Mouse (Mus musculus) neural tube, embryonic 12.5 days (tissue): ENCODE results near the gene Tstd1. TPM values are rescaled to one million over a fixed set of nuclear protein-coding genes. Genes with fewer than 3 reads are reported as not detected.

ENCODE experiments used
- ATAC-seq: fragments of 200-750 bp; cut with Nextera tagmentation; 2 replicates; pipeline ENCODE4 v1.8.0; 2017; ENCODE audit warnings: low read depth, mild to moderate bottlenecking, moderate TSS enrichment, moderate library complexity; ENCODE audit not compliant: low FRiP score
- H3K27ac ChIP-seq: fragments of 300-500 bp; sonication (generic); 2 replicates; pipeline ENCODE4 v1.5.1; 2016
- H3K27me3 ChIP-seq: fragments of 300-500 bp; sonication (generic); replicated peaks from 2 replicates; pipeline ENCODE4 v1.6.1; 2016; ENCODE audit warnings: mild to moderate bottlenecking
- H3K36me3 ChIP-seq: fragments of 300-500 bp; sonication (generic); 2 replicates; pipeline ENCODE4 v1.6.1; 2016; ENCODE audit warnings: mild to moderate bottlenecking
- H3K4me1 ChIP-seq: fragments of 300-500 bp; sonication (generic); 2 replicates; pipeline ENCODE4 v1.6.1; 2016
- H3K4me2 ChIP-seq: fragments of 300-500 bp; sonication (generic); replicated peaks from 2 replicates; pipeline ENCODE4 v1.6.1; 2016; ENCODE audit warnings: mild to moderate bottlenecking
- H3K4me3 ChIP-seq: fragments of 300-500 bp; sonication (generic); 2 replicates; pipeline ENCODE4 v1.5.1; 2016
- H3K9ac ChIP-seq: fragments of 300-500 bp; sonication (generic); 2 replicates; pipeline ENCODE4 v1.6.1; 2016; ENCODE audit warnings: mild to moderate bottlenecking
- H3K9me3 ChIP-seq: fragments of 300-500 bp; sonication (generic); 2 replicates; pipeline ENCODE4 v1.6.1; 2016; ENCODE audit warnings: mild to moderate bottlenecking
- WGBS: fragments of 180-500 bp; shearing (Covaris S2); methylation state at CpG from one replicate; pipeline ENCODE4 v1.1.7; 2016; 5-methylcytosine and 5-hydroxymethylcytosine counted together
- polyA plus RNA-seq: library from polyadenylated mRNA; unstranded; fragments of >200 nt; fragmentation: Nextera tagmentation; extraction: Ambion mirVana; gene quantifications from 2 replicates; pipeline ENCODE4 v1.2.1, GENCODE M21; 2016

Gene Tstd1
- polyA plus RNA-seq, 1 experiment from 2014 or later: 9.2 TPM

- Histone ChIP-seq H3K4me1 (no peaks in the 10 kb centered on the region), H3K9me3 (no peaks in the 10 kb centered on the region), H3K9ac (no peak overlapping the region), H3K36me3 (peaks cover 60% of the 10 kb centered on the region), H3K27ac (no peak overlapping the region), H3K4me3 (no peak overlapping the region), H3K4me2 (no peak overlapping the region), H3K27me3 (no peaks in the 10 kb centered on the region)
- WGBS: 80% methylated on average over 5 of the region's 5 CpGs
- ATAC-seq: peak; percentile 22; the same call in 1 of the 2 replicates
Observed at GRCm38 (mm10) chr1:171419905-171420304, 1.2 kb downstream of the Tstd1 start.

GRCm38 (mm10) chr1:171422504-171423095 lies 3.9 kb downstream of the Tstd1 start:
- Histone ChIP-seq H3K27ac (no peak overlapping the region), H3K27me3 (no peaks in the 10 kb centered on the region; the same call in 1 of the 2 replicates), H3K36me3 (peaks cover 35% of the 10 kb centered on the region), H3K9ac (no peak overlapping the region), H3K4me2 (no peak overlapping the region), H3K4me1 (no peaks in the 10 kb centered on the region), H3K4me3 (no peak overlapping the region), H3K9me3 (no peaks in the 10 kb centered on the region)
- no peak for ATAC-seq
- WGBS: 91% methylated on average over 8 of the region's 8 CpGs

GRCm38 (mm10) chr1:171424638-171425037 lies 6.0 kb downstream of the Tstd1 start:
- Histone ChIP-seq H3K9ac (no peak overlapping the region), H3K4me3 (no peak overlapping the region), H3K36me3 (peaks cover 16% of the 10 kb centered on the region), H3K4me1 (no peaks in the 10 kb centered on the region), H3K27ac (no peak overlapping the region), H3K4me2 (no peak overlapping the region), H3K9me3 (no peaks in the 10 kb centered on the region), H3K27me3 (no peaks in the 10 kb centered on the region; the same call in 1 of the 2 replicates)
- no peak for ATAC-seq
- WGBS: 83% methylated on average over 5 of the region's 5 CpGs

- Histone ChIP-seq H3K27ac (no peak overlapping the region), H3K9me3 (no peaks in the 10 kb centered on the region), H3K27me3 (no peaks in the 10 kb centered on the region; the same call in 1 of the 2 replicates), H3K4me2 (no peak overlapping the region), H3K4me1 (no peaks in the 10 kb centered on the region), H3K4me3 (no peak overlapping the region), H3K9ac (no peak overlapping the region), H3K36me3 (peaks cover 11% of the 10 kb centered on the region)
- 86% methylated on average over 4 of the region's 4 CpGs for WGBS
- no peak for ATAC-seq
Observed at GRCm38 (mm10) chr1:171425126-171425525, 6.5 kb downstream of the Tstd1 start.

GRCm38 (mm10) chr1:171432158-171432557 lies 13.5 kb downstream of the Tstd1 start:
- WGBS: 84% methylated on average over 5 of the region's 5 CpGs
- Histone ChIP-seq H3K27ac (no peak overlapping the region), H3K4me2 (no peak overlapping the region), H3K4me1 (peaks cover 6% of the 10 kb centered on the region; the same call in 1 of the 2 replicates), H3K27me3 (peaks cover 9% of the 10 kb centered on the region), H3K36me3 (no peaks in the 10 kb centered on the region), H3K9me3 (no peaks in the 10 kb centered on the region), H3K4me3 (no peak overlapping the region), H3K9ac (no peak overlapping the region)
- no peak for ATAC-seq

- Histone ChIP-seq H3K27ac (no peak overlapping the region), H3K9ac (no peak overlapping the region), H3K9me3 (no peaks in the 10 kb centered on the region), H3K4me3 (no peak overlapping the region), H3K27me3 (peaks cover 37% of the 10 kb centered on the region), H3K4me2 (no peak overlapping the region), H3K36me3 (no peaks in the 10 kb centered on the region), H3K4me1 (peaks cover 13% of the 10 kb centered on the region; the same call in 1 of the 2 replicates)
- ATAC-seq: no peak
- WGBS: 5% methylated on average over 7 of the region's 7 CpGs
Observed at GRCm38 (mm10) chr1:171435288-171435814, 16.7 kb downstream of the Tstd1 start.

- Histone ChIP-seq H3K27me3 (peaks cover 37% of the 10 kb centered on the region), H3K9ac (no peak overlapping the region), H3K4me1 (peaks cover 13% of the 10 kb centered on the region; the same call in 1 of the 2 replicates), H3K27ac (no peak overlapping the region), H3K4me2 (no peak overlapping the region), H3K9me3 (no peaks in the 10 kb centered on the region), H3K36me3 (no peaks in the 10 kb centered on the region), H3K4me3 (no peak overlapping the region)
- WGBS: 54% methylated on average over 1 of the region's 1 CpGs
- no peak for ATAC-seq
Observed at GRCm38 (mm10) chr1:171435974-171436373, 17.3 kb downstream of the Tstd1 start.

- no peaks in the 10 kb centered on the region for H3K9me3 ChIP-seq
- H3K9ac ChIP-seq: peak within 1 kb of the TSS; percentile 8; the same call in 1 of the 2 replicates
- H3K4me1 ChIP-seq: peaks cover 13% of the 10 kb centered on the region; the same call in 1 of the 2 replicates
- peak; percentile 59 for ATAC-seq
- H3K4me3 ChIP-seq: peak within 1 kb of the TSS; percentile 37
- H3K4me2 ChIP-seq: peak within 1 kb of the TSS; percentile 63
- no peaks in the 10 kb centered on the region for H3K36me3 ChIP-seq
- no peak within 1 kb of the TSS for H3K27ac ChIP-seq
- under 1% methylated on average over 46 of the region's 46 CpGs for WGBS
- H3K27me3 ChIP-seq: peaks cover 37% of the 10 kb centered on the region
Observed at GRCm38 (mm10) chr1:171437264-171438013, 18.8 kb downstream of the Tstd1 start, which contains the start of gene F11r. F11r (plus strand) TSS chr1:171437535.

- Histone ChIP-seq H3K36me3 (no peaks in the 10 kb centered on the region), H3K27ac (no peak overlapping the region), H3K9ac (peak overlapping the region; percentile 8; the same call in 1 of the 2 replicates), H3K27me3 (peaks cover 37% of the 10 kb centered on the region), H3K4me2 (peak overlapping the region; percentile 63), H3K4me3 (peak overlapping the region; percentile 37), H3K9me3 (no peaks in the 10 kb centered on the region), H3K4me1 (peaks cover 13% of the 10 kb centered on the region; the same call in 1 of the 2 replicates)
- no peak for ATAC-seq
- WGBS: 2% methylated on average over 18 of the region's 18 CpGs
Observed at GRCm38 (mm10) chr1:171438014-171438670, 19.5 kb downstream of the Tstd1 start.

- Histone ChIP-seq H3K36me3 (no peaks in the 10 kb centered on the region), H3K27ac (no peak overlapping the region), H3K9me3 (0 out of 2 replicates have a peak, but pooled peaks cover 5% of the 10 kb centered on the region), H3K9ac (no peak overlapping the region), H3K4me3 (0 out of 2 replicates have a peak overlapping the region, but pooled peaks have one; percentile 1), H3K27me3 (peaks cover 37% of the 10 kb centered on the region), H3K4me2 (peak overlapping the region; percentile 63), H3K4me1 (peaks cover 13% of the 10 kb centered on the region; the same call in 1 of the 2 replicates)
- no peak for ATAC-seq
- 32% methylated on average over 8 of the region's 8 CpGs for WGBS
Observed at GRCm38 (mm10) chr1:171439072-171439471, 20.4 kb downstream of the Tstd1 start.

GRCm38 (mm10) chr1:171440025-171440725 lies 21.5 kb downstream of the Tstd1 start:
- no peak for ATAC-seq
- H3K4me1 ChIP-seq: peaks cover 13% of the 10 kb centered on the region; the same call in 1 of the 2 replicates
- H3K27me3 ChIP-seq: peaks cover 37% of the 10 kb centered on the region
- H3K36me3 ChIP-seq: no peaks in the 10 kb centered on the region
- H3K9me3 ChIP-seq: 0 out of 2 replicates have a peak, but pooled peaks cover 6% of the 10 kb centered on the region
- no peak overlapping the region for H3K27ac ChIP-seq
- no peak overlapping the region for H3K4me2 ChIP-seq
- H3K9ac ChIP-seq: no peak overlapping the region
- H3K4me3 ChIP-seq: no peak overlapping the region
- WGBS: 46% methylated on average over 9 of the region's 9 CpGs
